Mouse (Mus musculus) intestine, embryonic 16.5 days (tissue): ENCODE results near the gene 4932438H23Rik. TPM values are rescaled to one million over a fixed set of nuclear protein-coding genes. Genes with fewer than 3 reads are reported as not detected.

Source experiments
- ATAC-seq: fragments of 200-750 bp; cut with Nextera tagmentation; 2 replicates; pipeline ENCODE4 v1.8.0; 2017; ENCODE audit warnings: moderate TSS enrichment, moderate library complexity
- H3K27ac ChIP-seq: fragments of 300-500 bp; sonication (generic); 2 replicates; pipeline ENCODE4 v1.5.1; 2014; ENCODE audit warnings: mild to moderate bottlenecking, low read length
- H3K27me3 ChIP-seq: fragments of 300-500 bp; sonication (generic); replicated peaks from 2 replicates; pipeline ENCODE4 v1.6.1; 2014; ENCODE audit warnings: low read length, control low read depth, mixed read lengths; ENCODE audit not compliant: control insufficient read depth, insufficient read depth
- H3K36me3 ChIP-seq: fragments of 300-500 bp; sonication (generic); 2 replicates; pipeline ENCODE4 v1.6.1; 2014; ENCODE audit warnings: low read length, control low read depth; ENCODE audit not compliant: control insufficient read depth, insufficient read depth
- H3K4me1 ChIP-seq: fragments of 300-500 bp; sonication (generic); 2 replicates; pipeline ENCODE4 v1.6.1; 2014; ENCODE audit warnings: low read length, control low read depth, mixed read lengths; ENCODE audit not compliant: control insufficient read depth, insufficient read depth
- H3K4me2 ChIP-seq: fragments of 300-500 bp; sonication (generic); 2 replicates; pipeline ENCODE4 v1.6.1; 2014; ENCODE audit warnings: low read depth, low read length, control low read depth
- H3K4me3 ChIP-seq: fragments of 300-500 bp; sonication (generic); 2 replicates; pipeline ENCODE4 v1.5.1; 2014; ENCODE audit warnings: mild to moderate bottlenecking, low read length
- H3K9ac ChIP-seq: fragments of 300-500 bp; sonication (generic); 2 replicates; pipeline ENCODE4 v1.6.1; 2014; ENCODE audit warnings: low read depth, low read length
- H3K9me3 ChIP-seq: fragments of 300-500 bp; sonication (generic); 2 replicates; pipeline ENCODE4 v1.6.1; 2016; ENCODE audit warnings: low read length, control low read depth; ENCODE audit not compliant: control insufficient read depth
- WGBS: fragments of 180-500 bp; shearing (Covaris S2); extraction: QIAGEN DNeasy Blood & Tissue Kit; methylation state at CpG from one replicate; pipeline ENCODE4 v1.1.7; 2014; 5-methylcytosine and 5-hydroxymethylcytosine counted together
- polyA plus RNA-seq: library from polyadenylated mRNA; unstranded; fragments of >200 nt; fragmentation: Nextera tagmentation; extraction: Ambion mirVana; gene quantifications from 2 replicates; pipeline ENCODE4 v1.2.1, GENCODE M21; 2015

Gene 4932438H23Rik
- polyA plus RNA-seq, 1 experiment from 2014 or later, result 0.17 TPM

DNA sequence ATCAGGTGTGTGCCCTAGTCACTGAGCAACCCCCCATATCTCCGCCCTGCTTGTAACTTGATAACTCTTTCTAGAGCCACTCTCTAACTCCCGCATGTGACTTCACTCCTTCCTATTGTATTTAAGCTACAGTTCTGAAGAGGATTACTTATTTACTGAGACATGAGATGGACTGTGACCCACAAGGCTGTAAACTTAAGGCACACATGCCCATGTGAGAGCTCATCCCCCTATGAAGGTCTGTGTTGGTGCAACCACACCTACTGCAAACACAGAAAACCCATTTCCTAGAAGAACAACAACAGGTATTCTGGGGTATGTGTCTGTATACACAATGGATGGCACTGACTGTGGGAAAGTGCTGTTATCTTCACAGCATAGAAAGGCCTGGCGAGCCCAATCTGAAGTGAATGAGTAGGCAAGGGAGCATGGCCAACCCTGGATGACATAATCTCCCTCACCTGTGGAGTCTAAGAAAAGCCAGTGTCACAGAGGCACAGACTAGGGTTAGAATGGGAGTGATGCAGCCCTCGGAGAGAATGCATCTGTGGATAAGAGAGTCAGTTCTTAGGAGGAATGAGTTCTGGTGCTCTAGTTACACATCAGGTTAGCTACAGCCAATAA lies 89.9 kb downstream of the 4932438H23Rik start:
- Histone ChIP-seq H3K4me2 (no peak overlapping the region), H3K4me3 (no peak overlapping the region), H3K27ac (peak overlapping the region; percentile 53; the same call in 1 of the 2 replicates), H3K9ac (no peak overlapping the region), H3K9me3 (no peaks in the 10 kb centered on the region), H3K27me3 (no peaks in the 10 kb centered on the region), H3K4me1 (0 out of 2 replicates have a peak, but pooled peaks cover 3% of the 10 kb centered on the region), H3K36me3 (0 out of 2 replicates have a peak, but pooled peaks cover 3% of the 10 kb centered on the region)
- peak; percentile 94 for ATAC-seq
- 67% methylated on average over 4 of the region's 4 CpGs for WGBS

Other genes starting within 250 kb of the 4932438H23Rik start
- 34.0 and 40.9 TPM in 2 replicates for gene Cfap298, start 160.0 kb downstream of the 4932438H23Rik start, polyA plus RNA-seq
- gene Synj1, start 83.8 kb downstream of the 4932438H23Rik start, polyA plus RNA-seq, result 16.5 and 16.9 TPM in 2 replicates
- gene Paxbp1, start 50.6 kb downstream of the 4932438H23Rik start, polyA plus RNA-seq, result 33.4 and 35.9 TPM in 2 replicates
- gene Olig2, start 130.3 kb upstream of the 4932438H23Rik start, polyA plus RNA-seq, result not detected in 2 replicates
- gene Olig1, start 174.7 kb upstream of the 4932438H23Rik start, polyA plus RNA-seq, result not detected in 2 replicates